Mouse (Mus musculus): ENCODE measurements around the gene Mrgprd. TPM values are rescaled to one million over a fixed set of nuclear protein-coding genes. Genes with fewer than 3 reads are reported as not detected.
A peak's percentile ranks its signal among the peaks of the same experiment; 100 is the strongest.

The Mrgprd gene
- polyA plus RNA-seq, 1 experiment from 2014 or later, result not detected

GRCm38 (mm10) chr7:145284293-145284692, 30.3 kb upstream of the Mrgprd start:
- H3K9me3 ChIP-seq (ENCODE audit: control insufficient read depth, low read length), result no peaks in the 10 kb centered on the region
- WGBS, result 66% methylated on average over 3 of the region's 3 CpGs
- no peak for ATAC-seq (replicated peaks; ENCODE audit: low FRiP score)
- H3K36me3 ChIP-seq (ENCODE audit: control insufficient read depth, insufficient read depth, low read length), result no peaks in the 10 kb centered on the region
- no peaks in the 10 kb centered on the region for H3K27me3 ChIP-seq (ENCODE audit: control insufficient read depth, insufficient read depth, low read length)
- DNase-seq (ENCODE audit: low spot score), result no peak
- H3K9ac ChIP-seq (ENCODE audit: low read length), result no peak overlapping the region
- H3K4me3 ChIP-seq (ENCODE audit: low read depth, low read length), result no peak overlapping the region; the same call in 1 of the 2 replicates
- H3K27ac ChIP-seq (ENCODE audit: low read depth, low read length), result no peak overlapping the region
- H3K4me2 ChIP-seq (ENCODE audit: low read depth, low read length, severe bottlenecking), result peak overlapping the region; percentile 58; the same call in 1 of the 2 replicates
- no peaks in the 10 kb centered on the region for H3K4me1 ChIP-seq (replicated peaks; ENCODE audit: control insufficient read depth, insufficient read depth, low read length)

- H3K4me3 ChIP-seq (ENCODE audit: low read depth, low read length), result no peak overlapping the region
- no peaks in the 10 kb centered on the region for H3K9me3 ChIP-seq (ENCODE audit: control insufficient read depth, low read length)
- ATAC-seq (replicated peaks; ENCODE audit: low FRiP score) (no peak), DNase-seq (ENCODE audit: low spot score) (no peak)
- H3K36me3 ChIP-seq (ENCODE audit: control insufficient read depth, insufficient read depth, low read length), result no peaks in the 10 kb centered on the region
- no peaks in the 10 kb centered on the region for H3K27me3 ChIP-seq (ENCODE audit: control insufficient read depth, insufficient read depth, low read length)
- H3K4me1 ChIP-seq (replicated peaks; ENCODE audit: control insufficient read depth, insufficient read depth, low read length), result no peaks in the 10 kb centered on the region
- no peak overlapping the region for H3K9ac ChIP-seq (ENCODE audit: low read length)
- WGBS, result 77% methylated on average over 4 of the region's 4 CpGs
- H3K27ac ChIP-seq (ENCODE audit: low read depth, low read length), result no peak overlapping the region
- no peak overlapping the region for H3K4me2 ChIP-seq (ENCODE audit: low read depth, low read length, severe bottlenecking)
Measured at GRCm38 (mm10) chr7:145285476-145285875, 29.2 kb upstream of the Mrgprd start.

- H3K9me3 ChIP-seq (ENCODE audit: control insufficient read depth, low read length), result no peaks in the 10 kb centered on the region
- H3K4me1 ChIP-seq (replicated peaks; ENCODE audit: control insufficient read depth, insufficient read depth, low read length), result no peaks in the 10 kb centered on the region
- no peaks in the 10 kb centered on the region for H3K36me3 ChIP-seq (ENCODE audit: control insufficient read depth, insufficient read depth, low read length)
- 84% methylated on average over 6 of the region's 6 CpGs for WGBS
- DNase-seq (ENCODE audit: low spot score) (no peak), ATAC-seq (replicated peaks; ENCODE audit: low FRiP score) (no peak)
- H3K9ac ChIP-seq (ENCODE audit: low read length), result no peak overlapping the region
- H3K27ac ChIP-seq (ENCODE audit: low read depth, low read length), result no peak overlapping the region
- no peak overlapping the region for H3K4me2 ChIP-seq (ENCODE audit: low read depth, low read length, severe bottlenecking)
- no peak overlapping the region for H3K4me3 ChIP-seq (ENCODE audit: low read depth, low read length)
- H3K27me3 ChIP-seq (ENCODE audit: control insufficient read depth, insufficient read depth, low read length), result no peaks in the 10 kb centered on the region
Measured at GRCm38 (mm10) chr7:145287410-145287809, 27.2 kb upstream of the Mrgprd start.

DNA sequence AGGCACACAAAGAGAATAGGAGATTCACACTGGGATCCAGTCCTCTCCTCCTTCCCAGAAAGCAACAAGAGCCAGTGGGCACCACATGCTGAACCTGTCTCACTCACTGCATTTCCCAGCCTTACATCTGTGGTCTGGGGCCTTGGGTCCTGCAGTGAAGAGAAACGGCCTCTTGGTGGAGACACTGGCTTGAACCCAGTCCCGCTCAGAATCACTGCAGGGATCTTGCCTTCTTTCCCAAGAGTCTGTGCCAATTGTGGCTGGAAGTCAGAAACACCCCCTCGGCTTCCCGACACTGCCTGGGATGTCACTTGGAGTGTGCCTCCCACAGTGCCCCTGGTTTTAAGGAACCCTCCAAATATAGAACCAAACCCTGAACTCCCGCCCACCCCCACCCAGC, 25.3 kb upstream of the Mrgprd start:
- no peaks in the 10 kb centered on the region for H3K36me3 ChIP-seq (ENCODE audit: control insufficient read depth, insufficient read depth, low read length)
- 23% methylated on average over 5 of the region's 5 CpGs for WGBS

GRCm38 (mm10) chr7:145291847-145292246, 22.8 kb upstream of the Mrgprd start:
- ATAC-seq (replicated peaks; ENCODE audit: low FRiP score), result no peak
- no peak overlapping the region for H3K27ac ChIP-seq (ENCODE audit: low read depth, low read length)
- WGBS, result 90% methylated on average over 2 of the region's 2 CpGs
- no peaks in the 10 kb centered on the region for H3K27me3 ChIP-seq (ENCODE audit: control insufficient read depth, insufficient read depth, low read length)
- H3K9ac ChIP-seq (ENCODE audit: low read length), result no peak overlapping the region
- H3K4me3 ChIP-seq (ENCODE audit: low read depth, low read length), result no peak overlapping the region
- H3K4me2 ChIP-seq (ENCODE audit: low read depth, low read length, severe bottlenecking), result no peak overlapping the region
- H3K4me1 ChIP-seq (replicated peaks; ENCODE audit: control insufficient read depth, insufficient read depth, low read length), result no peaks in the 10 kb centered on the region
- H3K36me3 ChIP-seq (ENCODE audit: control insufficient read depth, insufficient read depth, low read length), result no peaks in the 10 kb centered on the region
- DNase-seq (ENCODE audit: low spot score), result no peak
- no peaks in the 10 kb centered on the region for H3K9me3 ChIP-seq (ENCODE audit: control insufficient read depth, low read length)

More for the DNA sequence above, 25.3 kb upstream of the Mrgprd start:
- Histone ChIP-seq H3K9me3 (ENCODE audit: control insufficient read depth, low read length) (no peaks in the 10 kb centered on the region), H3K4me3 (ENCODE audit: low read depth, low read length) (no peak overlapping the region), H3K27ac (ENCODE audit: low read depth, low read length) (no peak overlapping the region), H3K27me3 (ENCODE audit: control insufficient read depth, insufficient read depth, low read length) (no peaks in the 10 kb centered on the region), H3K9ac (ENCODE audit: low read length) (no peak overlapping the region), H3K4me1 (replicated peaks; ENCODE audit: control insufficient read depth, insufficient read depth, low read length) (no peaks in the 10 kb centered on the region), H3K4me2 (ENCODE audit: low read depth, low read length, severe bottlenecking) (no peak overlapping the region)
- no peak for ATAC-seq (replicated peaks; ENCODE audit: low FRiP score)
- DNase-seq (ENCODE audit: low spot score), result no peak

DNA sequence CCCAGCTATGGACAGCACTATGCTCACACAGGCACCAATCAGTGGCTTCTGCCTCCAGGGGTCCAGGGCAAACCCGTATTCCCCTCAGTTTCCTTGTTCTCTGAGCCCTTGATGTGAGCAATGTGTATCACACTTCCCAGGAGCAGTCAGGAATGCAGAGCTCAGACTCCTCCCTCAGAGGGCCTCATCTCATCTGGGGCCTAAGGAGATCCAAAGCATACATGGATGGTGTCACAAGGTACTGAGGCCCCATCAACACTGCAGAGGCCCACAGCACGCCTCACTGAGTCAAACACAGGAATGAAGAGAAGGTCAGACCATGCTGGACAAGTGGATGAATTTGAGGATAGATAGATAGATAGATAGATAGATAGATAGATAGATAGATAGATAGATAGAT, 21.9 kb upstream of the Mrgprd start:
- Histone ChIP-seq H3K9ac (ENCODE audit: low read length) (no peak overlapping the region), H3K4me1 (replicated peaks; ENCODE audit: control insufficient read depth, insufficient read depth, low read length) (no peaks in the 10 kb centered on the region), H3K36me3 (ENCODE audit: control insufficient read depth, insufficient read depth, low read length) (no peaks in the 10 kb centered on the region), H3K27me3 (ENCODE audit: control insufficient read depth, insufficient read depth, low read length) (no peaks in the 10 kb centered on the region), H3K27ac (ENCODE audit: low read depth, low read length) (no peak overlapping the region), H3K4me3 (ENCODE audit: low read depth, low read length) (no peak overlapping the region), H3K4me2 (ENCODE audit: low read depth, low read length, severe bottlenecking) (no peak overlapping the region), H3K9me3 (ENCODE audit: control insufficient read depth, low read length) (no peaks in the 10 kb centered on the region)
- ATAC-seq (replicated peaks; ENCODE audit: low FRiP score) (no peak), DNase-seq (ENCODE audit: low spot score) (no peak)
- WGBS, result 73% methylated on average over 2 of the region's 2 CpGs

DNA sequence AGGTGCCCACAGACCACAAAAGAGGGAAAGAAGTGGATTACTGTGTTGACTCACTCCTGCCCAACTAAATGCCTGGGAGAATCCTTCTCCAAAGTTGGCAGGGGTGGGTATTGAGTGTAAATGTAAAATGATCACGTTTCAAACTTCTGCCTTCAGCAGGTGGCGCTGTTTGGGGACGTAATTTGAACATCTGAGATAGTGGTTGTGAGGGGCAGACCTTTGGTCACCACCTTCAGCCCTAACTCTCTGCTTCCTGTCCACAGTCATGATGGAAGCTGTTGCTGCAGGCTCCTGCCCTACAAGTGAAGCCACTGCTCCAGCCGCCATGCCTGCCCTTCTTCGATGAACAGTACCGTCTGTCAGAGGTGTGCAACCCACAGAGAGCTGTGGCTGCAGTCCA, 20.8 kb upstream of the Mrgprd start:
- 35% methylated on average over 6 of the region's 6 CpGs for WGBS
- Histone ChIP-seq H3K27ac (ENCODE audit: low read depth, low read length) (no peak overlapping the region), H3K4me1 (replicated peaks; ENCODE audit: control insufficient read depth, insufficient read depth, low read length) (no peaks in the 10 kb centered on the region), H3K9ac (ENCODE audit: low read length) (no peak overlapping the region), H3K27me3 (ENCODE audit: control insufficient read depth, insufficient read depth, low read length) (no peaks in the 10 kb centered on the region), H3K4me3 (ENCODE audit: low read depth, low read length) (no peak overlapping the region), H3K9me3 (ENCODE audit: control insufficient read depth, low read length) (no peaks in the 10 kb centered on the region), H3K4me2 (ENCODE audit: low read depth, low read length, severe bottlenecking) (no peak overlapping the region), H3K36me3 (ENCODE audit: control insufficient read depth, insufficient read depth, low read length) (no peaks in the 10 kb centered on the region)
- DNase-seq (ENCODE audit: low spot score), result no peak
- ATAC-seq (replicated peaks; ENCODE audit: low FRiP score), result no peak

DNA sequence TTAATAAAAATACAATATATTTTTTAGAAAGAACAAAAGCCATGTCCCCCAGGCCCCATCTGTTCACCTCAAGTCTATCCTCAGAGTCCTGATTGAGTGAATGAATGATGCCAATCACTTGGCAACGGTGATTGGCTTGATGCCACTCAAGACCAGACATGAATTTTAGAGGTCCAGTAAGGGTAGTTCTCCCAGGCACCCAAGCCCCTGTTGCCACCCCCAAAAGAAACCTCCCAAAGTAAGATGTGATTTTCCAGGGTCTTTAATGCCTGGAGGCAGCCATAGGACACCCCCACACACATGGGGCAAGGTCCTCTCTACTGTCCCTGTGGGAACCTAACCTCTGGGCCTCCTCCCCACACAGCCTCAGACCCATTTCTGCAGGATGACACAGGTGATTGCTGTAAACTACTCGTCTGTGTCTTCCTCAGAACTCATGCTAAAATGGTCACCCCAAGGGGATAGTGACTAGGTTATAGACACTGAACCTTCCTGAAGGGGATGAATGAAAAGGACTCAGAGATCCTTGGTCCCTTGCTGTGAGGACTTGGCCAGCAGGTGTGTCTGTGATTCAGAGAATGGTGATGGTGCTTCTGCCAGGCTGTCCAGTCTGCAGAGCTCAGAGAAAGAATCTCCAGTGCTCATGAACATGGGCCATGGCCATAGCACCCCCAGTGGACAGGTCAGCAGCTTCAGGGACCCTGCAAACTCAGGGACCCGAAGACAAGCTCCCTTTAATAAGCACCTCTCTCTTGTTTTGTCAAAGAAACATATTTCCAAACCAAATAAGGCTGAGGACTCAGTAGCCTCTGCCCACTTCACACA, 15.8 kb upstream of the Mrgprd start:
- H3K9me3 ChIP-seq (ENCODE audit: control insufficient read depth, low read length), result no peaks in the 10 kb centered on the region
- no peaks in the 10 kb centered on the region; the same call in 1 of the 2 replicates for H3K4me1 ChIP-seq (replicated peaks; ENCODE audit: control insufficient read depth, insufficient read depth, low read length)
- H3K27ac ChIP-seq (ENCODE audit: low read depth, low read length), result no peak overlapping the region

More for the DNA sequence above, 15.8 kb upstream of the Mrgprd start:
- Histone ChIP-seq H3K9ac (ENCODE audit: low read length) (no peak overlapping the region), H3K27me3 (ENCODE audit: control insufficient read depth, insufficient read depth, low read length) (no peaks in the 10 kb centered on the region), H3K4me3 (ENCODE audit: low read depth, low read length) (no peak overlapping the region), H3K4me2 (ENCODE audit: low read depth, low read length, severe bottlenecking) (no peak overlapping the region), H3K36me3 (ENCODE audit: control insufficient read depth, insufficient read depth, low read length) (no peaks in the 10 kb centered on the region)
- no peak for DNase-seq (ENCODE audit: low spot score)
- 73% methylated on average over 3 of the region's 3 CpGs for WGBS
- ATAC-seq (replicated peaks; ENCODE audit: low FRiP score), result no peak

Measured in forebrain, embryonic 11.5 days (tissue).